8 mouse cellular contexts compared by ENCODE assay signal in the genomic region with DNA sequence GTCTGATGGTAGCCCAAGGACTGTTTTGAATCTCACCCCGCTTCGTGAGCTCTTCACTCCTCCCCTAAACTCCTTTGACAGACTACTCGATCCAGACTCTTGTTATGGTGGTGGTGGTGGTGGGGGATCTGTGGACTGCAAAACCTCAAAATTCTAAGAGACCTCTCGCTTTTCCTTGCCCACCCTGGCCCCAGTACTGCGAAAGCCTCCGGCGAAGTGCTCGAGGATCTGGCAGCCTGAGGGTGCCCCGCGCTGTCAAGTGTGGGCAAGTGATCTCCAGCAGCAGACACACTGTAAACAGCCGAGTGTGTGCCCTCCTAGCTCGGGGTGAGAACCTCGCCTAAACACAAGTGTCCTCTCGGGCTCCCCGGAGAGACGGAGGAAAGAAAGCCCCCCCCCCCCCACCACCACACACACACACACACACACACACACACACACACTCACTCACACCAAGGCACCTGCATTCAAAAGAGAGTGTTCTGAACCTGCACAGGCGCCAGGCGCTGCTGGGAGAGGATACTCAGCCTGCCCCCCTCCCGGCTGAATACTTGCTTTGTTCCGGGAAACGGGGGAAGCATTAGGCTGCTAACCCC. TPM values are rescaled to one million over a fixed set of nuclear protein-coding genes. Genes with fewer than 3 reads are reported as not detected.
DNase-seq lines count a peak whose midpoint lies in the region; ATAC-seq lines count a peak whose summit lies in the region.

No protein-coding gene starts in this region.

- WGBS in kidney, embryonic 15.5 days, result 2% methylated on average over 19 of the region's 21 CpGs
- WGBS in embryonic facial prominence, embryonic 13.5 days, result 8% methylated on average over 21 of the region's 21 CpGs
- WGBS in limb, embryonic 10.5 days, result under 1% methylated on average over 18 of the region's 21 CpGs
- 6% methylated on average over 21 of the region's 21 CpGs for WGBS in neural tube, embryonic 15.5 days

- H3K36me3 ChIP-seq in kidney, embryonic 15.5 days, result no peaks in the 10 kb centered on the region
- no peaks in the 10 kb centered on the region for H3K36me3 ChIP-seq in embryonic facial prominence, embryonic 13.5 days
- no peaks in the 10 kb centered on the region for H3K36me3 ChIP-seq in limb, embryonic 10.5 days
- no peaks in the 10 kb centered on the region for H3K36me3 ChIP-seq in neural tube, embryonic 15.5 days

- H3K27ac ChIP-seq in kidney, embryonic 15.5 days, result peak overlapping the region; percentile 82
- peak overlapping the region; percentile 55 for H3K27ac ChIP-seq in embryonic facial prominence, embryonic 13.5 days
- H3K27ac ChIP-seq in limb, embryonic 10.5 days, result peak overlapping the region; percentile 88
- no peak overlapping the region for H3K27ac ChIP-seq in neural tube, embryonic 15.5 days (replicated peaks)

- H3K4me3 ChIP-seq in kidney, embryonic 15.5 days (replicated peaks), result peak overlapping the region; percentile 36
- peak overlapping the region; percentile 33 for H3K4me3 ChIP-seq in embryonic facial prominence, embryonic 13.5 days
- peak overlapping the region; percentile 50 for H3K4me3 ChIP-seq in limb, embryonic 10.5 days
- H3K4me3 ChIP-seq in neural tube, embryonic 15.5 days (replicated peaks), result peak overlapping the region; percentile 40

- peaks cover 93% of the 10 kb centered on the region for H3K27me3 ChIP-seq in kidney, embryonic 15.5 days
- peaks cover 97% of the 10 kb centered on the region for H3K27me3 ChIP-seq in embryonic facial prominence, embryonic 13.5 days
- peaks cover 100% of the 10 kb centered on the region for H3K27me3 ChIP-seq in limb, embryonic 10.5 days (ENCODE audit: low read depth, poor library complexity, severe bottlenecking)
- peaks cover 65% of the 10 kb centered on the region for H3K27me3 ChIP-seq in neural tube, embryonic 15.5 days (replicated peaks)

- no peaks in the 10 kb centered on the region for H3K9me3 ChIP-seq in kidney, embryonic 15.5 days (replicated peaks)
- H3K9me3 ChIP-seq in embryonic facial prominence, embryonic 13.5 days, result no peaks in the 10 kb centered on the region
- no peaks in the 10 kb centered on the region for H3K9me3 ChIP-seq in limb, embryonic 10.5 days (replicated peaks)
- H3K9me3 ChIP-seq in neural tube, embryonic 15.5 days (replicated peaks), result no peaks in the 10 kb centered on the region

- H3K4me2 ChIP-seq in kidney, embryonic 15.5 days, result peak overlapping the region; percentile 74
- H3K4me2 ChIP-seq in embryonic facial prominence, embryonic 13.5 days, result peak overlapping the region; percentile 79
- H3K4me2 ChIP-seq in neural tube, embryonic 15.5 days, result peak overlapping the region; percentile 71

- ATAC-seq in kidney, embryonic 15.5 days (replicated peaks; ENCODE audit: low FRiP score), result no peak
- no peak for ATAC-seq in embryonic facial prominence, embryonic 13.5 days (ENCODE audit: insufficient number of reproducible peaks, insufficient read depth, low FRiP score, low TSS enrichment, low read depth)
- ATAC-seq in neural tube, embryonic 15.5 days (ENCODE audit: low FRiP score), result no peak

- H3K9ac ChIP-seq in kidney, embryonic 15.5 days, result 0 out of 2 replicates have a peak overlapping the region, but pooled peaks have one; percentile 7
- peak overlapping the region; percentile 51; the same call in 1 of the 2 replicates for H3K9ac ChIP-seq in embryonic facial prominence, embryonic 13.5 days
- H3K9ac ChIP-seq in neural tube, embryonic 15.5 days (replicated peaks), result peak overlapping the region; percentile 32

- H3K4me1 ChIP-seq in kidney, embryonic 15.5 days, result peaks cover 77% of the 10 kb centered on the region
- peaks cover 64% of the 10 kb centered on the region for H3K4me1 ChIP-seq in embryonic facial prominence, embryonic 13.5 days
- H3K4me1 ChIP-seq in limb, embryonic 10.5 days, result peaks cover 89% of the 10 kb centered on the region
- peaks cover 59% of the 10 kb centered on the region for H3K4me1 ChIP-seq in neural tube, embryonic 15.5 days

- no peak for DNase-seq in kidney, postnatal 36 days
- DNase-seq in limb, embryonic 10.5 days (ENCODE audit: low spot score), result no peak
- no peak for DNase-seq in urinary bladder, postnatal 36 days (ENCODE audit: low spot score in 2 of 2)
- no peak for DNase-seq in right cerebral cortex, postnatal 14 days
- no peak for DNase-seq in Muller cell, postnatal 12 days (ENCODE audit: inconsistent ontology term)

RNA-seq across cellular contexts. Expression of a gene that starts 26.2 kb away (rescaled TPM):
- 18.8 and 19.3 TPM in 2 replicates for polyA plus RNA-seq in kidney, embryonic 15.5 days (2015; fragmentation: Nextera tagmentation; extraction: Ambion mirVana)
- 16.7 and 17.4 TPM in 2 replicates for polyA plus RNA-seq in embryonic facial prominence, embryonic 13.5 days (2015; fragmentation: Nextera tagmentation; extraction: Ambion mirVana)
- polyA plus RNA-seq in limb, embryonic 10.5 days (2016; fragmentation: Nextera tagmentation; extraction: Ambion mirVana), result 20.7 and 26.5 TPM in 2 replicates
- 12.2 and 13.8 TPM in 2 replicates for polyA plus RNA-seq in neural tube, embryonic 15.5 days (2015; fragmentation: Nextera tagmentation; extraction: Ambion mirVana)
